Mouse (Mus musculus) layer of hippocampus, adult 18-20 months (tissue): ENCODE measurements around the gene C2cd4c. TPM values are rescaled to one million over a fixed set of nuclear protein-coding genes. Genes with fewer than 3 reads are reported as not detected.

Source experiments
- DNase-seq, 2 experiments: peaks; one replicate each; pipeline ENCODE4 v3.0.0; 2022; ENCODE audit warnings: low spot score in 2 of 2
- total RNA-seq, 2 experiments: library from RNA; stranded (reverse); gene quantifications; 2 replicates each; pipeline ENCODE4 v1.2.3; 2021

Gene C2cd4c
- total RNA-seq, 2 experiments from 2014 or later = 11.7 to 17.0 TPM

- DNase-seq = no peak
Observed at GRCm38 (mm10) chr10:79614305-79614643, 449 bp upstream of the C2cd4c start.

- no peak for DNase-seq
Observed at GRCm38 (mm10) chr10:79612192-79613135, 1.4 kb downstream of the C2cd4c start.

- no peak for DNase-seq
Observed at GRCm38 (mm10) chr10:79611296-79611695, 2.5 kb downstream of the C2cd4c start.

GRCm38 (mm10) chr10:79609276-79609675, 4.5 kb downstream of the C2cd4c start:
- DNase-seq = no peak

GRCm38 (mm10) chr10:79607892-79608291, 5.9 kb downstream of the C2cd4c start:
- no peak for DNase-seq

GRCm38 (mm10) chr10:79606537-79606936, 7.3 kb downstream of the C2cd4c start:
- DNase-seq = no peak

- DNase-seq = no peak
Observed at GRCm38 (mm10) chr10:79597936-79598230, 15.9 kb downstream of the C2cd4c start.

- DNase-seq = peak; percentile 74 to 77
Observed at GRCm38 (mm10) chr10:79597051-79597935, 16.5 kb downstream of the C2cd4c start.

- DNase-seq = no peak
Observed at GRCm38 (mm10) chr10:79595590-79595929, 18.3 kb downstream of the C2cd4c start.

- peak; percentile 64 to 80 for DNase-seq
Observed at GRCm38 (mm10) chr10:79594872-79595589, 18.8 kb downstream of the C2cd4c start.

- DNase-seq = no peak
Observed at GRCm38 (mm10) chr10:79594111-79594510, 19.7 kb downstream of the C2cd4c start.

GRCm38 (mm10) chr10:79590702-79591101, 23.1 kb downstream of the C2cd4c start:
- DNase-seq = no peak

- DNase-seq = no peak
Observed at GRCm38 (mm10) chr10:79587752-79588126, 26.1 kb downstream of the C2cd4c start.

- DNase-seq = no peak
Observed at GRCm38 (mm10) chr10:79587061-79587751, 26.6 kb downstream of the C2cd4c start, which contains the start of gene Theg. Theg (minus strand) TSS chr10:79587331.

- DNase-seq = no peak
Observed at GRCm38 (mm10) chr10:79586243-79586642, 27.6 kb downstream of the C2cd4c start.

- no peak for DNase-seq
Observed at GRCm38 (mm10) chr10:79585723-79586122, 28.1 kb downstream of the C2cd4c start.

GRCm38 (mm10) chr10:79585136-79585535, 28.7 kb downstream of the C2cd4c start:
- DNase-seq = no peak

- DNase-seq = no peak
Observed at GRCm38 (mm10) chr10:79584426-79584825, 29.4 kb downstream of the C2cd4c start.

GRCm38 (mm10) chr10:79584021-79584420, 29.8 kb downstream of the C2cd4c start:
- no peak for DNase-seq

- DNase-seq = no peak
Observed at GRCm38 (mm10) chr10:79581501-79581900, 32.3 kb downstream of the C2cd4c start.

- DNase-seq = peak in 1 of 2 experiments; percentile 53
Observed at GRCm38 (mm10) chr10:79580811-79581210, 33.0 kb downstream of the C2cd4c start.
